Mouse (Mus musculus): Measurements from ENCODE around the gene Gtf3c2. TPM values are rescaled to one million over a fixed set of nuclear protein-coding genes. Genes with fewer than 3 reads are reported as not detected.

The Gtf3c2 gene
- polyA plus RNA-seq, 1 experiment from 2014 or later: 78.2 TPM

DNA sequence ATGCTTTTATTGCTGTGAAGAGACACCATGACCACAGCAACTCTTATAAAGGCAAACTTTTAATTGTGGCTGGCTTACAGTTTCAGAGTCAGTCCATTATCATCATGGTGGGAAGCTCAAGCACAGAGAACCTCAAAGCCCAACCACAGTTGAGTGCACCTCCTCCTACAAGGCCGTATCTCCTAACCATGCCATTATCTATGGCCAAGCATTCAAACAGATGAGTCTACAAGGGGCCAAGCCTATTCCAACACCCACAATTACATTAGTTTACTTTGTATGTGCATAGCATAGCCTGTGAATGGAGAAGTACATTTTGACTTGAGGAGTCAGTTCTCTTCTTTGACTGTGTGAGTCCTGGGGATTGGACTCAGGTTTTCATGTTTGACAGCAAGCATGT, 15.1 kb downstream of the Gtf3c2 start:
- H3K4me2 ChIP-seq (ENCODE audit: low read depth, low read length): no peak overlapping the region
- H3K9me3 ChIP-seq (ENCODE audit: control insufficient read depth, low read length): no peaks in the 10 kb centered on the region
- H3K27ac ChIP-seq (ENCODE audit: low read length): no peak overlapping the region
- H3K9ac ChIP-seq (ENCODE audit: low read length): no peak overlapping the region
- 81% methylated on average over 1 of the region's 1 CpGs for WGBS
- no peaks in the 10 kb centered on the region for H3K27me3 ChIP-seq (ENCODE audit: control insufficient read depth, insufficient read depth, low read depth, low read length)
- H3K4me1 ChIP-seq (replicated peaks; ENCODE audit: control insufficient read depth, insufficient read depth, low read length): no peaks in the 10 kb centered on the region
- ATAC-seq (ENCODE audit: low read depth): no peak
- peaks cover 61% of the 10 kb centered on the region for H3K36me3 ChIP-seq (ENCODE audit: control insufficient read depth, insufficient read depth, low read length)
- no peak overlapping the region for H3K4me3 ChIP-seq (ENCODE audit: low read length)

DNA sequence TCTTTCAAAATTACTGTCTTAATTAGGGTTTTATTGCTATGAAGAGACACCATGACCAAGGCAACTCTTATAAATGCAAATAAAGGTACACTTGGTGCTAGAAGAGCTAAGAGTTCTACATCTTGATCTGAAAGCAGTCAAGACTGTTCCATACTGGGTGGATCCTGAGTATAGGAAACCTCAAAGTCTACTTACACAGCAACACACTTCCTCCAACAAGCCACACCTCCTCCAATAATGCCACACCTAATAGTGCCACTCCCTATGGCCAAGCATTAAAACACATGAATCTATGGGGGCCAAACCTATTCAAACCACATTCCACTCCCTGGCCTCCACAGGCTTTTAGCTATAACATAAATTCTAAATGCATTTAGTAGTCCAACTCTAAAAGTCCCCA, 17.5 kb downstream of the Gtf3c2 start:
- Histone ChIP-seq H3K27ac (ENCODE audit: low read length) (no peak overlapping the region), H3K4me2 (ENCODE audit: low read depth, low read length) (no peak overlapping the region), H3K36me3 (ENCODE audit: control insufficient read depth, insufficient read depth, low read length) (peaks cover 66% of the 10 kb centered on the region), H3K9me3 (ENCODE audit: control insufficient read depth, low read length) (no peaks in the 10 kb centered on the region), H3K9ac (ENCODE audit: low read length) (no peak overlapping the region), H3K4me3 (ENCODE audit: low read length) (no peak overlapping the region), H3K27me3 (ENCODE audit: control insufficient read depth, insufficient read depth, low read depth, low read length) (no peaks in the 10 kb centered on the region), H3K4me1 (replicated peaks; ENCODE audit: control insufficient read depth, insufficient read depth, low read length) (no peaks in the 10 kb centered on the region)
- ATAC-seq (ENCODE audit: low read depth): no peak

DNA sequence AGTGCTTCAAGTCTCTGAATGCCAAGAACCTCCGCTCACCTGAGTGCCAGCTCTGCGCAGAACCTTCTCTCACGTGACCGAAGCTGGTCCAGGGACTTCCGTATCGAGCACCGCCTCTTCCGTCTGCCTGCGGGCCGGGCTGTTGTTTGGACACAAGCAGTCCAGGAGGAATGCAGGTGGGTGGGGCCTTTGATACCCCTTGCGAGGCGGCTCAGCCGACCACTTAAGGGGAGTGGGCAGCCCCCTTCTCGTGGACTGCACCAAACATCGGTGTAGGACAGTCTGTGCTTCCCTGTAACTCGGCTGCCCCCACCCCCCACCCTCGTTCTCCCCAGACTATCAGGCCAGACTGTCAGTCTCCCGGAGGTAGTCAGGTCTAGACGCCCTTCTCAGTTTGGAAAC, 25.8 kb downstream of the Gtf3c2 start, which contains the start of gene Mpv17:
Gene Mpv17, minus strand, starts transcription at position 100 of the 402 bp plus-strand sequence.
- ATAC-seq (ENCODE audit: low read depth): peak; percentile 96
- peak within 1 kb of the TSS; percentile 75 for H3K27ac ChIP-seq (ENCODE audit: low read length)
- H3K9me3 ChIP-seq (ENCODE audit: control insufficient read depth, low read length): no peaks in the 10 kb centered on the region
- H3K4me3 ChIP-seq (ENCODE audit: low read length): peak within 1 kb of the TSS; percentile 72
- peak within 1 kb of the TSS; percentile 80 for H3K4me2 ChIP-seq (ENCODE audit: low read depth, low read length)
- H3K36me3 ChIP-seq (ENCODE audit: control insufficient read depth, insufficient read depth, low read length): peaks cover 23% of the 10 kb centered on the region
- H3K27me3 ChIP-seq (ENCODE audit: control insufficient read depth, insufficient read depth, low read depth, low read length): no peaks in the 10 kb centered on the region
- H3K9ac ChIP-seq (ENCODE audit: low read length): peak within 1 kb of the TSS; percentile 81
- under 1% methylated on average over 19 of the region's 19 CpGs for WGBS
- H3K4me1 ChIP-seq (replicated peaks; ENCODE audit: control insufficient read depth, insufficient read depth, low read length): peaks cover 5% of the 10 kb centered on the region

DNA sequence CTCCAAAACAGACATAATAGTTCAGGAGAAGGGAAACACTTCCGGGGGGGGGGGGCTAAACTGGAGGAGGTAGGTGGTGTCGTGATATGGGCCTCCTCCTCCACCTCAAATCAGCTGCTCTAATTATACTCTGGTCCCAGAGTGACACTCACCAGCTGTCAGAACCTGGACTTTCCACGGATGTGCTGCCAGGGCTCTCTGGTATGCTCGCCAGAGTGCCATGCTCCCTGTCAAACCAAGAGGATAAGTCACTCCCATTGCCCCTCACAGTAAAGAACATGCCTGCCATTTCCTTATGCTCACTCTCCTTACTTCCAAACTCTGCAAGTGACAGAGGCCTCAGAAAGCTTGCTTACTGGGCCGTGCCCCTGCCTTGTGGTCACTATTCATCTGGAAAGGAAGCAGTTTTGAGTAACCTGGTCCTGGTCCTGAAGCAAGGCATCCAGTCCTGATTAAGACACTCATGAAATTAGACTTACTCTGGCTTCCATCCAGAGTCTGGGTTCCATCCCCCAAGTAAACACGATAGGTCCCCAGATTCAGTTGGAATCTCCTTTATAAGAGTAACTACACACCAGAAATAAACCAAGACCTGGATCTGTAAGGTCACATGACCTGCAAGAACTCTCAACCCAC, 26.3 kb downstream of the Gtf3c2 start:
- Histone ChIP-seq H3K4me2 (ENCODE audit: low read depth, low read length) (peak overlapping the region; percentile 80), H3K4me3 (ENCODE audit: low read length) (peak overlapping the region; percentile 72), H3K27me3 (ENCODE audit: control insufficient read depth, insufficient read depth, low read depth, low read length) (no peaks in the 10 kb centered on the region), H3K9me3 (ENCODE audit: control insufficient read depth, low read length) (no peaks in the 10 kb centered on the region), H3K36me3 (ENCODE audit: control insufficient read depth, insufficient read depth, low read length) (peaks cover 18% of the 10 kb centered on the region), H3K4me1 (replicated peaks; ENCODE audit: control insufficient read depth, insufficient read depth, low read length) (peaks cover 5% of the 10 kb centered on the region), H3K9ac (ENCODE audit: low read length) (peak overlapping the region; percentile 81), H3K27ac (ENCODE audit: low read length) (peak overlapping the region; percentile 75; the same call in 1 of the 2 replicates)
- 25% methylated on average over 6 of the region's 6 CpGs for WGBS
- ATAC-seq (ENCODE audit: low read depth): peak; percentile 20

DNA sequence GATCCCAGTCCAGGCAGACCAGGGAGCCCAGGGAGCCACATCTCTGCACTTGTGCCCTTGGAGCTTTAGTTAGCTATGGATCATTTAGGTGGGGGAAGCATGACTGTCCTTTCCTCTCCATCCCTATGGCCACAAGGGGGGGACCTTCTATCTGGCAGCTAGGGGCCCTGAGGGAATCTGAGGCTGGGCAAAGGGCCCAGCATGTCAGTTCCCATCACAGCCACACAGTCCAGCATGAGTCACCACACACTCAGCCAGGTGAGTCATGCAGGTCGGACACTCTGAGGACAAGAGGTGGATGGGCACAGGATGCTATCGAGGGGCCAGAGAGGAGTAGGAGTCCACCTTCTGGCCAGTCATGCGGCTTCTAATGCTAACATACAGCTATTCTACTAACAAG, 28.2 kb downstream of the Gtf3c2 start:
- Histone ChIP-seq H3K36me3 (ENCODE audit: control insufficient read depth, insufficient read depth, low read length) (peaks cover 1% of the 10 kb centered on the region; the same call in 1 of the 2 replicates), H3K9ac (ENCODE audit: low read length) (no peak overlapping the region), H3K4me1 (replicated peaks; ENCODE audit: control insufficient read depth, insufficient read depth, low read length) (peaks cover 5% of the 10 kb centered on the region), H3K27ac (ENCODE audit: low read length) (no peak overlapping the region), H3K27me3 (ENCODE audit: control insufficient read depth, insufficient read depth, low read depth, low read length) (no peaks in the 10 kb centered on the region), H3K4me2 (ENCODE audit: low read depth, low read length) (no peak overlapping the region), H3K9me3 (ENCODE audit: control insufficient read depth, low read length) (no peaks in the 10 kb centered on the region), H3K4me3 (ENCODE audit: low read length) (no peak overlapping the region)
- no peak for ATAC-seq (ENCODE audit: low read depth)
- 79% methylated on average over 3 of the region's 3 CpGs for WGBS

DNA sequence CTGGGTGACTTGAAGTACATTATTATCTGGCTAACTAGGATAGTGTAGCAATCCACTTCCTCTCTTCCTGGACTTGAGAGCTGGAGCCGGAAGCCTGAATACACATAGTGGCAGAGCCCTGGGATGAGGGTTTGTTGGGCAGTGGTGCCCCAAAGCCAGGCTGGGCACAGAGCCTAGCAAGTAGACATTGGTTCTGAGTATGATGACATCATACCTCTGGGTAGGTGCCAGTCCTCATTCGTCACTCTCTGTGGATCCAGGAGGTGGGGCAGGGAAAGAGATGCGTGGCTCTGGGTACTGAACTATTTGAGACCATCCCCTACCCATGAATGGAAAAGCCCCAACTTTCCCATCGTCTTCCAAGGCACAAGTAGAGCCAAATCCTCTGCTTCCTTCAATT, 30.2 kb downstream of the Gtf3c2 start:
- Histone ChIP-seq H3K27ac (ENCODE audit: low read length) (no peak overlapping the region), H3K27me3 (ENCODE audit: control insufficient read depth, insufficient read depth, low read depth, low read length) (no peaks in the 10 kb centered on the region), H3K9me3 (ENCODE audit: control insufficient read depth, low read length) (no peaks in the 10 kb centered on the region), H3K9ac (ENCODE audit: low read length) (no peak overlapping the region), H3K4me1 (replicated peaks; ENCODE audit: control insufficient read depth, insufficient read depth, low read length) (peaks cover 5% of the 10 kb centered on the region), H3K4me2 (ENCODE audit: low read depth, low read length) (no peak overlapping the region), H3K36me3 (ENCODE audit: control insufficient read depth, insufficient read depth, low read length) (no peaks in the 10 kb centered on the region; the same call in 1 of the 2 replicates), H3K4me3 (ENCODE audit: low read length) (no peak overlapping the region)
- no peak for ATAC-seq (ENCODE audit: low read depth)
- WGBS: 87% methylated on average over 4 of the region's 4 CpGs

DNA sequence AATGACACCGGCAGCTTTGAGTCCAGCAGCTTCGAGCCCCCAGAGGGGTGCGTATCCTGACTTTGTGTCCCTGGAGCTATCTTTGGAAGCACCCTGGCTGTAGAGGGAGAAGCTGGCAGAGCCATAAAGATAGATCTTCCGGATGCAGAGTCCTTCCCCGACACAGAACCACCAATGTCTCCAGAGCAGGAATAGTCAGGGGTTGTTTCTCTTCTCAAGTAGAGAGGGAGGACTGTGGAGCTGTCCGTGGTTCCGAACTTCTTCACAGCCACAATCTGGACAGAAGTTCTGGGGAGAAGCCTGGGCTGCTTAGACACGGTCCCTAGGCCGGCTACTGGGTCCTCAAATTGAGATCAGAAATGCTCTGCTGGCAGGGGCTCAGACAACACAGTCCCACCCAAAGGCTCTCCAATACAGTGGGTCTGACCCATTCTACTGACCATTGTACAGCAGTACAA, 40.9 kb downstream of the Gtf3c2 start:
- ATAC-seq (ENCODE audit: low read depth): 0 out of 2 replicates have a peak, but pooled peaks have one; percentile 20
- Histone ChIP-seq H3K9ac (ENCODE audit: low read length) (no peak overlapping the region), H3K36me3 (ENCODE audit: control insufficient read depth, insufficient read depth, low read length) (peaks cover 6% of the 10 kb centered on the region), H3K27me3 (ENCODE audit: control insufficient read depth, insufficient read depth, low read depth, low read length) (peaks cover 55% of the 10 kb centered on the region), H3K27ac (ENCODE audit: low read length) (no peak overlapping the region), H3K4me3 (ENCODE audit: low read length) (no peak overlapping the region; the same call in 1 of the 2 replicates), H3K9me3 (ENCODE audit: control insufficient read depth, low read length) (no peaks in the 10 kb centered on the region), H3K4me2 (ENCODE audit: low read depth, low read length) (peak overlapping the region; percentile 11; the same call in 1 of the 2 replicates), H3K4me1 (replicated peaks; ENCODE audit: control insufficient read depth, insufficient read depth, low read length) (peaks cover 7% of the 10 kb centered on the region; the same call in 1 of the 2 replicates)
- 7% methylated on average over 9 of the region's 9 CpGs for WGBS

DNA sequence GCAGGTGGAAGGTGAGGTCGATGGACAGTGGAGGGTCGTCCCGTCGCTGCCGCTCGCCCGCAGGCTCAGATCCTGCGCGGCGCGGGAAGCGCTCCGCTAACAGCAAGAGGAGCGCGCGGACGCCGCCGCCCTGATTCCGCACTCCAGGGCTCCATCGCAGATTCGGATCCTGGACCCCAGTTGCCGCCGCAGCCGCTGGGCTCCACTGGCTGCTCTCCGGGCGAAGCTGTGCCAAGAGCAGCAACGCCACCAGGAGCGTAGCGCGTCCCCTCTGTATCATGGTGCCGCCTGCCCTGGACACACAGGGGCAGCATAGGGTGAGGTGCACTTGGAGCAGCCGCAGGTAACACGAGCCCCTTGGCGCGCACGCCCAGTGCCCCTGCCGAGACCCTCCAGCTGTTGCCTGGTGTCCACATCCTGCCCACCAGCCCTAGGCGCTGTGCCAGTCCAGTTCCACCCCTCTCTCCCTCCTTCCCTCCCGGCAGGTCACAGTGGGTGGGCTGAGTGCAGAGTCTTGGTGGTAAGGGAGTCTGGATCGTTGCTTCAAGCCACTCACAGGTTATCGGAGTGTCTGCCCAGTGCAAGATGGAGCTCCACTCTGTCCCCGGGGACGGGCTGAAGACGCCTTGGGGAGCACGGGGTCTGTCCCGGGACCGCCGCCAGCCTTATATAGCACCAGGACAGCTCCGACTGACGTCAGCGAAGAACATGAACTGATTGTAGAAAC, 41.5 kb downstream of the Gtf3c2 start, which contains the start of gene Ucn:
Gene Ucn, minus strand, starts transcription at position 589 of the 727 bp plus-strand sequence.
- H3K4me3 ChIP-seq (ENCODE audit: low read length): peak within 1 kb of the TSS; percentile 14; the same call in 1 of the 2 replicates
- H3K9ac ChIP-seq (ENCODE audit: low read length): no peak within 1 kb of the TSS
- peaks cover 4% of the 10 kb centered on the region; the same call in 1 of the 2 replicates for H3K36me3 ChIP-seq (ENCODE audit: control insufficient read depth, insufficient read depth, low read length)
- WGBS: 2% methylated on average over 48 of the region's 52 CpGs
- no peaks in the 10 kb centered on the region for H3K9me3 ChIP-seq (ENCODE audit: control insufficient read depth, low read length)
- no peak within 1 kb of the TSS for H3K27ac ChIP-seq (ENCODE audit: low read length)
- peak; percentile 43; the same call in 1 of the 2 replicates for ATAC-seq (ENCODE audit: low read depth)
- peaks cover 7% of the 10 kb centered on the region; the same call in 1 of the 2 replicates for H3K4me1 ChIP-seq (replicated peaks; ENCODE audit: control insufficient read depth, insufficient read depth, low read length)
- peak within 1 kb of the TSS; percentile 11 for H3K4me2 ChIP-seq (ENCODE audit: low read depth, low read length)
- peaks cover 56% of the 10 kb centered on the region for H3K27me3 ChIP-seq (ENCODE audit: control insufficient read depth, insufficient read depth, low read depth, low read length)

DNA sequence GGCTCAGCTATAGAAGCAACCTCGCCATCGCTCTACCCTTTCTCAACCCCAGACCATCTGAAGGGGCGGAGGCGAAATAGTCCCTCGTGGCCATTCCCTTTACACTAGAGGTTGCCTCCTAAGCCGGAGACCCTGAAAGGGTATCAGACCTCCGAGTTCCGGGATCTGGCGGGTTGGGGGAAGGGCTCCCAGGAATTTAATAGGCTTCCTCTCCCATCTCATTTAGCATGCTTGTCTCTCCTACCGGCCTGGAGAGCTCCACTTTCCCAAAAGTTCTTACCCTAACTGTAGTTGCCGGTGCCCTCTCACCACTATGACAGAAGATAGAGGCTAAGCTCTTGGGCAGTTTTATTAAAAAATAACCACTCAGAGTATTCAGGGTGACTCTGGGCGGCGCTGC, 42.3 kb downstream of the Gtf3c2 start:
- Histone ChIP-seq H3K27ac (ENCODE audit: low read length) (no peak overlapping the region), H3K9me3 (ENCODE audit: control insufficient read depth, low read length) (no peaks in the 10 kb centered on the region), H3K4me2 (ENCODE audit: low read depth, low read length) (no peak overlapping the region), H3K4me3 (ENCODE audit: low read length) (no peak overlapping the region), H3K4me1 (replicated peaks; ENCODE audit: control insufficient read depth, insufficient read depth, low read length) (peaks cover 7% of the 10 kb centered on the region; the same call in 1 of the 2 replicates), H3K36me3 (ENCODE audit: control insufficient read depth, insufficient read depth, low read length) (0 out of 2 replicates have a peak, but pooled peaks cover 2% of the 10 kb centered on the region), H3K27me3 (ENCODE audit: control insufficient read depth, insufficient read depth, low read depth, low read length) (peaks cover 56% of the 10 kb centered on the region), H3K9ac (ENCODE audit: low read length) (no peak overlapping the region)
- WGBS: under 1% methylated on average over 13 of the region's 13 CpGs
- no peak for ATAC-seq (ENCODE audit: low read depth)
